Mouse (Mus musculus): ENCODE measurements around the gene Pfkfb3.

GRCm38 (mm10) chr2:11427596-11427995 is 126.3 kb downstream of the Pfkfb3 start:
- TF ChIP-seq CTCF (IDR thresholded peaks at IDR 0.05; ENCODE audit: borderline replicate concordance, insufficient read depth, low read length) (no peak), POLR2A (IDR thresholded peaks at IDR 0.05; ENCODE audit: low read depth, low read length) (no peak)

Data from embryonic fibroblast, embryonic 13.5 days (primary cell).